Mouse (Mus musculus) kidney, adult 18-20 months (tissue): Measurements from ENCODE around the gene Gapvd1.

Experiments used
- DNase-seq: peaks from one replicate; pipeline ENCODE4 v3.0.0; 2021

Gene Gapvd1

GRCm38 (mm10) chr2:34632051-34632450 is 123.0 kb downstream of the Gapvd1 start:
- DNase-seq = no peak

GRCm38 (mm10) chr2:34630445-34630844 is 124.6 kb downstream of the Gapvd1 start:
- no peak for DNase-seq

- DNase-seq = no peak
Observed at GRCm38 (mm10) chr2:34629758-34630157, 125.3 kb downstream of the Gapvd1 start.

GRCm38 (mm10) chr2:34628903-34629540 is 126.0 kb downstream of the Gapvd1 start:
- DNase-seq = no peak

- no peak for DNase-seq
Observed at GRCm38 (mm10) chr2:34627328-34628226, 127.5 kb downstream of the Gapvd1 start.
